Mouse (Mus musculus) hindbrain, embryonic 14.5 days (tissue): Measurements from ENCODE around the gene Rap2a. TPM values are rescaled to one million over a fixed set of nuclear protein-coding genes. Genes with fewer than 3 reads are reported as not detected.

Source experiments
- ATAC-seq: fragments of 200-750 bp; cut with Nextera tagmentation; 2 replicates; pipeline ENCODE4 v1.8.0; 2017; ENCODE audit warnings: moderate number of reproducible peaks, mild to moderate bottlenecking, moderate TSS enrichment, moderate library complexity; ENCODE audit not compliant: low FRiP score
- DNase-seq: peaks from one replicate; pipeline ENCODE4 v3.0.0-alpha.2; 2015; ENCODE audit warnings: low spot score
- H3K27ac ChIP-seq: fragments of 300-500 bp; sonication (generic); 2 replicates; pipeline ENCODE4 v1.5.1; 2014; ENCODE audit warnings: mild to moderate bottlenecking, moderate library complexity
- H3K27me3 ChIP-seq: fragments of 300-500 bp; sonication (generic); 2 replicates; pipeline ENCODE4 v1.6.1; 2014; ENCODE audit warnings: mild to moderate bottlenecking, low read length, mixed read lengths; ENCODE audit not compliant: control insufficient read depth, insufficient read depth
- H3K36me3 ChIP-seq: fragments of 300-500 bp; sonication (generic); replicated peaks from 2 replicates; pipeline ENCODE4 v1.6.1; 2014; ENCODE audit not compliant: control insufficient read depth, insufficient read depth
- H3K4me1 ChIP-seq: fragments of 300-500 bp; sonication (generic); replicated peaks from 2 replicates; pipeline ENCODE4 v1.6.1; 2014; ENCODE audit warnings: antibody characterized with exemption, low read length, mixed read lengths; ENCODE audit not compliant: control insufficient read depth, insufficient read depth
- H3K4me2 ChIP-seq: fragments of 300-500 bp; sonication (generic); replicated peaks from 2 replicates; pipeline ENCODE4 v1.6.1; 2014; ENCODE audit warnings: mild to moderate bottlenecking, moderate library complexity
- H3K4me3 ChIP-seq: fragments of 300-500 bp; sonication (generic); replicated peaks from 2 replicates; pipeline ENCODE4 v1.5.1; 2014; ENCODE audit warnings: mild to moderate bottlenecking, low read length
- H3K9ac ChIP-seq: fragments of 300-500 bp; sonication (generic); 2 replicates; pipeline ENCODE4 v1.6.1; 2014
- H3K9me3 ChIP-seq: fragments of 300-500 bp; sonication (generic); 2 replicates; pipeline ENCODE4 v1.6.1; 2016; ENCODE audit warnings: low read length; ENCODE audit not compliant: control insufficient read depth
- WGBS: fragments of 180-500 bp; shearing (Covaris S2); extraction: QIAGEN DNeasy Blood & Tissue Kit; methylation state at CpG from one replicate; pipeline ENCODE4 v1.1.7; 2014; 5-methylcytosine and 5-hydroxymethylcytosine counted together
- polyA plus RNA-seq: library from polyadenylated mRNA; unstranded; fragments of >200 nt; fragmentation: Nextera tagmentation; extraction: Ambion mirVana; gene quantifications from 2 replicates; pipeline ENCODE4 v1.2.1, GENCODE M21; 2014

Gene Rap2a
- polyA plus RNA-seq = 25.8 and 29.0 TPM in 2 replicates

- Histone ChIP-seq H3K27me3 (no peaks in the 10 kb centered on the region), H3K36me3 (no peaks in the 10 kb centered on the region), H3K9me3 (no peaks in the 10 kb centered on the region), H3K9ac (peak within 1 kb of the TSS; percentile 84), H3K4me1 (peaks cover 25% of the 10 kb centered on the region), H3K4me3 (peak within 1 kb of the TSS; percentile 59), H3K4me2 (peak within 1 kb of the TSS; percentile 73), H3K27ac (peak within 1 kb of the TSS; percentile 100)
- WGBS = 1% methylated on average over 64 of the region's 78 CpGs
- peak; percentile 97 for DNase-seq
- peak; percentile 89 for ATAC-seq
Measured at GRCm38 (mm10) chr14:120477982-120478568, at the start of gene Rap2a. Gene Rap2a (plus strand): TSS chr14:120478444.

- no peaks in the 10 kb centered on the region for H3K4me1 ChIP-seq
- no peak overlapping the region for H3K4me2 ChIP-seq
- H3K27ac ChIP-seq = no peak overlapping the region
- no peak overlapping the region for H3K9ac ChIP-seq
- H3K4me3 ChIP-seq = no peak overlapping the region
- peaks cover 7% of the 10 kb centered on the region; the same call in 1 of the 2 replicates for H3K36me3 ChIP-seq
- no peak for ATAC-seq
- DNase-seq = no peak
- peaks cover 12% of the 10 kb centered on the region; the same call in 1 of the 2 replicates for H3K9me3 ChIP-seq
- 92% methylated on average over 5 of the region's 5 CpGs for WGBS
- no peaks in the 10 kb centered on the region for H3K27me3 ChIP-seq
Measured at GRCm38 (mm10) chr14:120428497-120428896, 49.7 kb upstream of the Rap2a start.

- Histone ChIP-seq H3K9me3 (no peaks in the 10 kb centered on the region), H3K9ac (no peak overlapping the region), H3K36me3 (no peaks in the 10 kb centered on the region; the same call in 1 of the 2 replicates), H3K4me1 (peaks cover 5% of the 10 kb centered on the region; the same call in 1 of the 2 replicates), H3K4me2 (no peak overlapping the region), H3K27ac (no peak overlapping the region), H3K27me3 (no peaks in the 10 kb centered on the region), H3K4me3 (no peak overlapping the region)
- ATAC-seq (no peak), DNase-seq (no peak)
Measured at GRCm38 (mm10) chr14:120432773-120433172, 45.5 kb upstream of the Rap2a start.

GRCm38 (mm10) chr14:120433931-120434398, 44.3 kb upstream of the Rap2a start:
- no peaks in the 10 kb centered on the region; the same call in 1 of the 2 replicates for H3K36me3 ChIP-seq
- DNase-seq = peak; percentile 27
- no peak overlapping the region for H3K4me3 ChIP-seq
- WGBS = 50% methylated on average over 8 of the region's 8 CpGs
- H3K4me2 ChIP-seq = no peak overlapping the region
- no peak overlapping the region for H3K9ac ChIP-seq
- no peaks in the 10 kb centered on the region for H3K27me3 ChIP-seq
- H3K4me1 ChIP-seq = peaks cover 5% of the 10 kb centered on the region; the same call in 1 of the 2 replicates
- peak overlapping the region; percentile 47; the same call in 1 of the 2 replicates for H3K27ac ChIP-seq
- no peaks in the 10 kb centered on the region for H3K9me3 ChIP-seq
- no peak for ATAC-seq

GRCm38 (mm10) chr14:120434831-120435230, 43.4 kb upstream of the Rap2a start:
- no peaks in the 10 kb centered on the region for H3K9me3 ChIP-seq
- peaks cover 5% of the 10 kb centered on the region; the same call in 1 of the 2 replicates for H3K4me1 ChIP-seq
- H3K27ac ChIP-seq = no peak overlapping the region
- H3K36me3 ChIP-seq = no peaks in the 10 kb centered on the region
- no peak overlapping the region for H3K4me3 ChIP-seq
- H3K4me2 ChIP-seq = no peak overlapping the region
- DNase-seq (no peak), ATAC-seq (no peak)
- H3K27me3 ChIP-seq = no peaks in the 10 kb centered on the region
- no peak overlapping the region for H3K9ac ChIP-seq
- 78% methylated on average over 1 of the region's 1 CpGs for WGBS

GRCm38 (mm10) chr14:120440716-120441115, 37.5 kb upstream of the Rap2a start:
- Histone ChIP-seq H3K27ac (no peak overlapping the region), H3K4me2 (no peak overlapping the region), H3K4me1 (no peaks in the 10 kb centered on the region), H3K27me3 (no peaks in the 10 kb centered on the region), H3K36me3 (no peaks in the 10 kb centered on the region), H3K9me3 (no peaks in the 10 kb centered on the region), H3K9ac (no peak overlapping the region), H3K4me3 (no peak overlapping the region)
- no peak for ATAC-seq
- no peak for DNase-seq

GRCm38 (mm10) chr14:120441256-120441655, 37.0 kb upstream of the Rap2a start:
- no peaks in the 10 kb centered on the region for H3K36me3 ChIP-seq
- no peak overlapping the region for H3K27ac ChIP-seq
- no peak overlapping the region for H3K9ac ChIP-seq
- H3K27me3 ChIP-seq = no peaks in the 10 kb centered on the region
- no peak overlapping the region for H3K4me3 ChIP-seq
- ATAC-seq (no peak), DNase-seq (no peak)
- H3K4me1 ChIP-seq = no peaks in the 10 kb centered on the region
- no peak overlapping the region for H3K4me2 ChIP-seq
- 77% methylated on average over 4 of the region's 4 CpGs for WGBS
- H3K9me3 ChIP-seq = no peaks in the 10 kb centered on the region

- Histone ChIP-seq H3K9ac (no peak overlapping the region), H3K4me1 (no peaks in the 10 kb centered on the region), H3K27ac (no peak overlapping the region), H3K9me3 (no peaks in the 10 kb centered on the region), H3K36me3 (no peaks in the 10 kb centered on the region), H3K27me3 (no peaks in the 10 kb centered on the region), H3K4me3 (no peak overlapping the region), H3K4me2 (no peak overlapping the region)
- DNase-seq (no peak), ATAC-seq (no peak)
- WGBS = 81% methylated on average over 13 of the region's 13 CpGs
Measured at GRCm38 (mm10) chr14:120441836-120442235, 36.4 kb upstream of the Rap2a start.

GRCm38 (mm10) chr14:120454221-120454620, 24.0 kb upstream of the Rap2a start:
- Histone ChIP-seq H3K4me3 (no peak overlapping the region), H3K36me3 (no peaks in the 10 kb centered on the region), H3K4me2 (no peak overlapping the region), H3K4me1 (no peaks in the 10 kb centered on the region), H3K9me3 (0 out of 2 replicates have a peak, but pooled peaks cover 6% of the 10 kb centered on the region), H3K9ac (no peak overlapping the region), H3K27me3 (no peaks in the 10 kb centered on the region), H3K27ac (no peak overlapping the region)
- ATAC-seq = no peak
- WGBS = 59% methylated on average over 7 of the region's 7 CpGs
- no peak for DNase-seq
